Mouse (Mus musculus): ENCODE results near the gene BC052040. TPM values are rescaled to one million over a fixed set of nuclear protein-coding genes. Genes with fewer than 3 reads are reported as not detected.

BC052040 gene
- polyA plus RNA-seq, 1 experiment: 37.9 TPM

DNA sequence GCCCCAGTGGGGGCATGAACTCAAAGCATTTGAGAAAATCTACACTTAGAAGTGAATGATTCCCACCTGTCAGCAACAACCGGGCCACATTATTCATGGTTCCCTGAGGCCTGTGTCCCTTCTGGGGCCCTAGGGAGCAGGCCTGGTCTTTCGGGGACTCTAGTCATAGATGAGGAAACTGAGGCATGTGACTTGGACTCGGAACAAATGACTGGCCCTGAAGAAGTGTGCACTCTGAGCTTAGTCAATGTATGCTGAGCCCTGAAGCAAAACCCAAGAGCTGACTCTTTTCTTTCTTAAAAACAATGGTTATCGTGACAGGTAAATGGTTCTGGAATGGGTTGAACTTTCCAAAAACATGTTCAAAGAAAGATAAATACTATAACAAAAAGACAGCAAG is 38.3 kb upstream of the BC052040 start:
- Histone ChIP-seq H3K36me3 (ENCODE audit: control insufficient read depth, insufficient read depth, low read length, poor library complexity, severe bottlenecking) (no peaks in the 10 kb centered on the region), H3K27me3 (ENCODE audit: control insufficient read depth, insufficient read depth, low read length, poor library complexity, severe bottlenecking) (no peaks in the 10 kb centered on the region), H3K27ac (ENCODE audit: insufficient read depth, low read length) (no peak overlapping the region), H3K9ac (ENCODE audit: low read depth, poor library complexity, severe bottlenecking) (no peak overlapping the region), H3K4me1 (ENCODE audit: control insufficient read depth, insufficient read depth, low read length) (no peaks in the 10 kb centered on the region), H3K9me3 (replicated peaks; ENCODE audit: control insufficient read depth, insufficient read depth, low read length, poor library complexity, severe bottlenecking) (no peaks in the 10 kb centered on the region), H3K4me3 (ENCODE audit: low read depth, low read length) (no peak overlapping the region)
- TF ChIP-seq CTCF (IDR thresholded peaks at IDR 0.05; ENCODE audit: low read depth, low read length): no peak
- no peak for TF ChIP-seq POLR2A (IDR thresholded peaks at IDR 0.05; ENCODE audit: insufficient read depth, low read length)
- no peak for TF ChIP-seq EP300 (IDR thresholded peaks at IDR 0.05; ENCODE audit: insufficient read depth, low read depth, low read length)

- no peak overlapping the region for H3K4me3 ChIP-seq (ENCODE audit: low read depth, low read length)
- H3K4me1 ChIP-seq (ENCODE audit: control insufficient read depth, insufficient read depth, low read length): no peaks in the 10 kb centered on the region
- H3K36me3 ChIP-seq (ENCODE audit: control insufficient read depth, insufficient read depth, low read length, poor library complexity, severe bottlenecking): no peaks in the 10 kb centered on the region
- H3K9me3 ChIP-seq (replicated peaks; ENCODE audit: control insufficient read depth, insufficient read depth, low read length, poor library complexity, severe bottlenecking): no peaks in the 10 kb centered on the region
- no peak overlapping the region for H3K27ac ChIP-seq (ENCODE audit: insufficient read depth, low read length)
- H3K27me3 ChIP-seq (ENCODE audit: control insufficient read depth, insufficient read depth, low read length, poor library complexity, severe bottlenecking): no peaks in the 10 kb centered on the region; the same call in 1 of the 2 replicates
- TF ChIP-seq CTCF (IDR thresholded peaks at IDR 0.05; ENCODE audit: low read depth, low read length): no peak
- no peak overlapping the region for H3K9ac ChIP-seq (ENCODE audit: low read depth, poor library complexity, severe bottlenecking)
Observed at GRCm38 (mm10) chr2:115551901-115552300, 29.6 kb upstream of the BC052040 start.

GRCm38 (mm10) chr2:115562155-115562827 is 19.2 kb upstream of the BC052040 start:
- Histone ChIP-seq H3K36me3 (ENCODE audit: control insufficient read depth, insufficient read depth, low read length, poor library complexity, severe bottlenecking) (no peaks in the 10 kb centered on the region), H3K4me3 (ENCODE audit: low read depth, low read length) (no peak overlapping the region), H3K4me1 (ENCODE audit: control insufficient read depth, insufficient read depth, low read length) (no peaks in the 10 kb centered on the region), H3K9ac (ENCODE audit: low read depth, poor library complexity, severe bottlenecking) (no peak overlapping the region), H3K9me3 (replicated peaks; ENCODE audit: control insufficient read depth, insufficient read depth, low read length, poor library complexity, severe bottlenecking) (no peaks in the 10 kb centered on the region), H3K27ac (ENCODE audit: insufficient read depth, low read length) (no peak overlapping the region), H3K27me3 (ENCODE audit: control insufficient read depth, insufficient read depth, low read length, poor library complexity, severe bottlenecking) (no peaks in the 10 kb centered on the region)
- TF ChIP-seq CTCF (IDR thresholded peaks at IDR 0.05; ENCODE audit: low read depth, low read length) (no peak), POLR2A (IDR thresholded peaks at IDR 0.05; ENCODE audit: insufficient read depth, low read length) (no peak), EP300 (IDR thresholded peaks at IDR 0.05; ENCODE audit: insufficient read depth, low read depth, low read length) (no peak)

- Histone ChIP-seq H3K27ac (ENCODE audit: insufficient read depth, low read length) (no peak overlapping the region), H3K4me3 (ENCODE audit: low read depth, low read length) (no peak overlapping the region), H3K27me3 (ENCODE audit: control insufficient read depth, insufficient read depth, low read length, poor library complexity, severe bottlenecking) (no peaks in the 10 kb centered on the region), H3K9me3 (replicated peaks; ENCODE audit: control insufficient read depth, insufficient read depth, low read length, poor library complexity, severe bottlenecking) (no peaks in the 10 kb centered on the region), H3K36me3 (ENCODE audit: control insufficient read depth, insufficient read depth, low read length, poor library complexity, severe bottlenecking) (no peaks in the 10 kb centered on the region), H3K9ac (ENCODE audit: low read depth, poor library complexity, severe bottlenecking) (no peak overlapping the region), H3K4me1 (ENCODE audit: control insufficient read depth, insufficient read depth, low read length) (no peaks in the 10 kb centered on the region)
- no peak for TF ChIP-seq POLR2A (IDR thresholded peaks at IDR 0.05; ENCODE audit: insufficient read depth, low read length)
- no peak for TF ChIP-seq EP300 (IDR thresholded peaks at IDR 0.05; ENCODE audit: insufficient read depth, low read depth, low read length)
- TF ChIP-seq CTCF (IDR thresholded peaks at IDR 0.05; ENCODE audit: low read depth, low read length): no peak
Observed at GRCm38 (mm10) chr2:115563436-115564093, 18.0 kb upstream of the BC052040 start.

- Histone ChIP-seq H3K27me3 (ENCODE audit: control insufficient read depth, insufficient read depth, low read length, poor library complexity, severe bottlenecking) (no peaks in the 10 kb centered on the region), H3K36me3 (ENCODE audit: control insufficient read depth, insufficient read depth, low read length, poor library complexity, severe bottlenecking) (no peaks in the 10 kb centered on the region), H3K4me1 (ENCODE audit: control insufficient read depth, insufficient read depth, low read length) (no peaks in the 10 kb centered on the region), H3K27ac (ENCODE audit: insufficient read depth, low read length) (no peak overlapping the region), H3K9me3 (replicated peaks; ENCODE audit: control insufficient read depth, insufficient read depth, low read length, poor library complexity, severe bottlenecking) (no peaks in the 10 kb centered on the region), H3K9ac (ENCODE audit: low read depth, poor library complexity, severe bottlenecking) (no peak overlapping the region), H3K4me3 (ENCODE audit: low read depth, low read length) (no peak overlapping the region)
- no peak for TF ChIP-seq POLR2A (IDR thresholded peaks at IDR 0.05; ENCODE audit: insufficient read depth, low read length)
- no peak for TF ChIP-seq EP300 (IDR thresholded peaks at IDR 0.05; ENCODE audit: insufficient read depth, low read depth, low read length)
- no peak for TF ChIP-seq CTCF (IDR thresholded peaks at IDR 0.05; ENCODE audit: low read depth, low read length)
Observed at GRCm38 (mm10) chr2:115571996-115572395, 9.5 kb upstream of the BC052040 start.

GRCm38 (mm10) chr2:115574802-115575201 is 6.7 kb upstream of the BC052040 start:
- H3K9ac ChIP-seq (ENCODE audit: low read depth, poor library complexity, severe bottlenecking): no peak overlapping the region
- no peak overlapping the region for H3K4me3 ChIP-seq (ENCODE audit: low read depth, low read length)
- no peaks in the 10 kb centered on the region for H3K27me3 ChIP-seq (ENCODE audit: control insufficient read depth, insufficient read depth, low read length, poor library complexity, severe bottlenecking)
- H3K27ac ChIP-seq (ENCODE audit: insufficient read depth, low read length): no peak overlapping the region
- peaks cover 2% of the 10 kb centered on the region for H3K4me1 ChIP-seq (ENCODE audit: control insufficient read depth, insufficient read depth, low read length)
- H3K9me3 ChIP-seq (replicated peaks; ENCODE audit: control insufficient read depth, insufficient read depth, low read length, poor library complexity, severe bottlenecking): no peaks in the 10 kb centered on the region
- no peaks in the 10 kb centered on the region for H3K36me3 ChIP-seq (ENCODE audit: control insufficient read depth, insufficient read depth, low read length, poor library complexity, severe bottlenecking)
- TF ChIP-seq EP300 (IDR thresholded peaks at IDR 0.05; ENCODE audit: insufficient read depth, low read depth, low read length): no peak
- TF ChIP-seq CTCF (IDR thresholded peaks at IDR 0.05; ENCODE audit: low read depth, low read length): no peak
- no peak for TF ChIP-seq POLR2A (IDR thresholded peaks at IDR 0.05; ENCODE audit: insufficient read depth, low read length)

All from ES-Bruce4 (cell line).